Mouse (Mus musculus) liver, embryonic 14.5 days (tissue): ENCODE data around the gene Eef1akmt2.

Experiments used
- CTCF ChIP-seq: IDR thresholded peaks from 2 replicates; pipeline ENCODE4 v1.5.1; 2016; ENCODE audit warnings: antibody characterized with exemption, low read depth, control low read depth
- EP300 ChIP-seq: IDR thresholded peaks from 2 replicates; pipeline ENCODE4 v1.6.1; 2016; ENCODE audit warnings: antibody characterized with exemption, low read depth

DNA sequence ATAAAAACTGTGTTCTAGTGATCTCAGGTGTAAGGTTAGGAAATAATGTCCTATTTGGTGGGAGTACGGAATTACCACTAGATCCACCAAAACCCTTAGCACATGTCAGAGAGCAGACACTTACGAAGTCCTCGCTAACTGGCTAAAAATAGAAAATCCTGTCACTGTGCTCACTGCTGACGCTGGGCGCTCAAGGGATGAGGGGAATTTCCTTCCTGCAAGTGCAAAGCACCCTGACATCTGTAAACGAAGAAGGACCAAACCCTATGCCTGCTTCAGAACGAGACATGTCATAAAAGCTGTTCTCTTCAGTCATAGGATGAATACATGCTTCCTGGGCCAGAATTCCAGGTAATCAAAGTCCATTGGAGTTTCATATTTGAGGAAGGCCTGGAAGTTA, 66.5 kb downstream of the Eef1akmt2 start:
- TF ChIP-seq CTCF, result no peak
- TF ChIP-seq EP300, result no peak
